Mouse (Mus musculus): ENCODE results near the gene Cfap73. TPM values are rescaled to one million over a fixed set of nuclear protein-coding genes. Genes with fewer than 3 reads are reported as not detected.

Cfap73 gene
- total and polyA plus RNA-seq, 3 experiments: 0.25 TPM; not detected in 2

DNA sequence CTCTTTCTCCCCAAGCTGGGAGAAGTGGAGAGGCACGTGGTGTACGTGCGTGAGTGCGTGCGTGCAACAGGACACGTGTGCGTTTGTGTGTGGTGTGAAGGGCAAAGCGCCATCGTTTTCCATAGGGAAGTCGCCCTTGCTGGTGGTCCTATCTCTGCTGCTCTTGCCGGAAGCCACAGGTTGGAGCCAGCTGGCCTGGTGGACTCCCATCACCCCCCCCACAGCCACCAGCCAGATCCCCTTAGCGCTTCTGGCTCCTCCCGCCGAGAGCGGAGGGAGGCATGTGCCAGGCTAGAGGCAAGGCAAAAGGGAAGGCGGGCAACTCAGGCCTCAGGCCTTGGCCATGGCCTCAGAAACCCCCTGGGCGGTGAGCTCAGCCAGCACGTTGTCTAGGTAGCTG, 46.9 kb upstream of the Cfap73 start:
- H3K4me1 ChIP-seq (ENCODE audit: control insufficient read depth in 1 of 2, insufficient read depth in 2 of 2, low read length in 2 of 2): no peaks in the 10 kb centered on the region
- TF ChIP-seq ZMIZ1 (IDR thresholded peaks at IDR 0.05; ENCODE audit: low read depth, low read length): no peak
- no peak for TF ChIP-seq MEF2A (IDR thresholded peaks at IDR 0.05; ENCODE audit: extremely low read depth, insufficient replicate concordance, low read depth, low read length, poor library complexity, severe bottlenecking)
- no peak for TF ChIP-seq BHLHE40 (IDR thresholded peaks at IDR 0.05; ENCODE audit: borderline replicate concordance, low read depth, low read length)
- TF ChIP-seq POLR2AphosphoS5 (IDR thresholded peaks at IDR 0.05; ENCODE audit: borderline replicate concordance, low read depth, low read length): no peak
- no peak for TF ChIP-seq ZKSCAN1 (IDR thresholded peaks at IDR 0.05; ENCODE audit: low read depth, low read length)
- TF ChIP-seq RAD21 (IDR thresholded peaks at IDR 0.05; ENCODE audit: low read depth, low read length): no peak
- no peak for TF ChIP-seq MAFK (IDR thresholded peaks at IDR 0.05; ENCODE audit: borderline replicate concordance, low read depth, low read length)
- no peaks in the 10 kb centered on the region for H3K27me3 ChIP-seq (ENCODE audit: control insufficient read depth in 1 of 2, insufficient read depth in 2 of 2, low read length in 2 of 2)
- H3K79me2 ChIP-seq (ENCODE audit: control insufficient read depth, insufficient read depth, low read length, poor library complexity): no peaks in the 10 kb centered on the region
- no peak overlapping the region for H3K9ac ChIP-seq (ENCODE audit: control insufficient read depth, low read depth, low read length, poor library complexity, severe bottlenecking)
- DNase-seq (ENCODE audit: low read depth, low spot score): no peak
- H3K9me3 ChIP-seq (replicated peaks; ENCODE audit: insufficient read depth, low read length): no peaks in the 10 kb centered on the region
- H3K36me3 ChIP-seq (ENCODE audit: control insufficient read depth in 1 of 2, insufficient read depth in 2 of 2, low read length in 2 of 2): no peaks in the 10 kb centered on the region
- H3K27ac ChIP-seq (ENCODE audit: control insufficient read depth, low read depth, low read length): no peak overlapping the region
- H3K4me3 ChIP-seq (ENCODE audit: control insufficient read depth in 1 of 2, insufficient read depth in 1 of 2, low read depth in 2 of 2, low read length in 2 of 2): no peak overlapping the region

DNA sequence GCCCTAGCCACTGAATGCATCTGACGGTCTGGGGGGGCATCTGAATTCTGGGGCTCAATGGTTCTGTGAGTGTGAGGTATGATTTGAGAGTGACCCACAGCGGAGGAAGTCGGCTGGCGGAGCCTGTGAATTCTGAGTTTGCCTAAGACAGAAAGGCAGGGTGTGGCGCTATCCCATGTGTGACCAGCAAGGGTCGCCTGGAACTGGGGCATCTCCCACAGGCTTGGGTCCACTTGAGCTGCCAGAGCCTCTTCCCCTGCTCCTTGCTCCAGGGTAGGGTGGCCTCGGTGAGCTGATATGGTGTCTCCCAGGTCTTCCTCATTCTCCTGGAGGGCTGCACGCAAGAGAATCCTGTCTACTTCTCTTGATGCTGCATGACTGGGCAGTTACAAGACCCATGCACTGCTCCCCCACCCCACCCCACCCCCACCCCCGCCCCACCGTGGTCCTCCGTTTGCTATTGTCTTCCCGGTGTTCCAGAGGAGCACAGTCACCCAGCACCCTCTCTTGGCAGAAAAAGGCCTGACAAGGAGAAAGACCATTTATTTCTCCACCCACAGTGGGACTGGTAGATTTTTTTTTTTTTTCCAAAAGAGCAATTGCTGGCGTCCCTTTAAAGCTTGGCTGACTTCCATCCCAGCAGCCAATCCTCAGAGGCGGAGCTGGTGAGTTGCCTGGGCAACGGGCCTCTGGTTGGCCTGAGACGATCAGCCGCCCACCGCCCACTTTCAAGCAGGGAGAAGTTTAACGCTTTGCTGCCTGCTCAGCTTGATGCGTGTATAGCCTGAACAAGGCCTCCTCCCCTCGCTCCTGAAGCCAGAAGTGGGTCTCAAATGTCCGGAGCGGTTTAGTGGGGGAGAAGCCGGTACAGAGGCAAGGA, 45.9 kb upstream of the Cfap73 start:
- TF ChIP-seq GATA1 (IDR thresholded peaks at IDR 0.05; ENCODE audit: low read depth, low read length) (no peak), HCFC1 (IDR thresholded peaks at IDR 0.05; ENCODE audit: low read depth, low read length) (no peak), CTCF (IDR thresholded peaks at IDR 0.05 in 2 of 3, conservative IDR thresholded peaks at IDR 0.05 in 1 of 3; ENCODE audit: control insufficient read depth in 1 of 3, insufficient read depth in 1 of 3, low read depth in 2 of 3, low read length in 3 of 3, poor library complexity in 1 of 3, severe bottlenecking in 1 of 3) (peak in 1 of 3 experiments; percentile 13; a peak in 2 of 6 replicates), MYB (IDR thresholded peaks at IDR 0.05; ENCODE audit: low read depth, low read length) (no peak), SMC3 (IDR thresholded peaks at IDR 0.05; ENCODE audit: low read depth, low read length) (0 out of 2 replicates have a peak, but pooled peaks have one; percentile 12), ETS1 (IDR thresholded peaks at IDR 0.05; ENCODE audit: low read depth, low read length) (no peak)
- Histone ChIP-seq H3K36me3 (ENCODE audit: control insufficient read depth in 1 of 2, insufficient read depth in 2 of 2, low read length in 2 of 2) (no peaks in the 10 kb centered on the region), H3K27me3 (ENCODE audit: control insufficient read depth in 1 of 2, insufficient read depth in 2 of 2, low read length in 2 of 2) (no peaks in the 10 kb centered on the region), H3K4me1 (ENCODE audit: control insufficient read depth in 1 of 2, insufficient read depth in 2 of 2, low read length in 2 of 2) (no peaks in the 10 kb centered on the region), H3K9me3 (replicated peaks; ENCODE audit: insufficient read depth, low read length) (no peaks in the 10 kb centered on the region), H3K27ac (ENCODE audit: control insufficient read depth, low read depth, low read length) (no peak overlapping the region), H3K4me3 (ENCODE audit: control insufficient read depth in 1 of 2, insufficient read depth in 1 of 2, low read depth in 2 of 2, low read length in 2 of 2) (no peak overlapping the region), H3K79me2 (ENCODE audit: control insufficient read depth, insufficient read depth, low read length, poor library complexity) (no peaks in the 10 kb centered on the region), H3K9ac (ENCODE audit: control insufficient read depth, low read depth, low read length, poor library complexity, severe bottlenecking) (no peak overlapping the region)
- DNase-seq (ENCODE audit: low read depth, low spot score): peak; percentile 12

Data from MEL (cell line).